Mouse (Mus musculus) midbrain, embryonic 14.5 days (tissue): Measurements from ENCODE around the gene Ubash3b. TPM values are rescaled to one million over a fixed set of nuclear protein-coding genes. Genes with fewer than 3 reads are reported as not detected.

ENCODE experiments used
- ATAC-seq: fragments of 200-750 bp; cut with Nextera tagmentation; 2 replicates; pipeline ENCODE4 v1.8.0; 2017; ENCODE audit warnings: moderate number of reproducible peaks, moderate library complexity; ENCODE audit not compliant: low FRiP score, low TSS enrichment
- DNase-seq: peaks from one replicate; pipeline ENCODE4 v3.0.0-alpha.2; 2015
- H3K27ac ChIP-seq: fragments of 300-500 bp; sonication (generic); replicated peaks from 2 replicates; pipeline ENCODE4 v1.5.1; 2014; ENCODE audit warnings: mild to moderate bottlenecking, low read depth, low read length, moderate library complexity
- H3K27me3 ChIP-seq: fragments of 300-500 bp; sonication (generic); 2 replicates; pipeline ENCODE4 v1.6.1; 2014; ENCODE audit warnings: low read length, control low read depth, mixed read lengths; ENCODE audit not compliant: control insufficient read depth, insufficient read depth
- H3K36me3 ChIP-seq: fragments of 300-500 bp; sonication (generic); 2 replicates; pipeline ENCODE4 v1.6.1; 2014; ENCODE audit warnings: low read length, control low read depth; ENCODE audit not compliant: control insufficient read depth, insufficient read depth
- H3K4me1 ChIP-seq: fragments of 300-500 bp; sonication (generic); 2 replicates; pipeline ENCODE4 v1.6.1; 2014; ENCODE audit warnings: mild to moderate bottlenecking, antibody characterized with exemption, low read length, control low read depth; ENCODE audit not compliant: control insufficient read depth, insufficient read depth
- H3K4me2 ChIP-seq: fragments of 300-500 bp; sonication (generic); 2 replicates; pipeline ENCODE4 v1.6.1; 2014; ENCODE audit warnings: mild to moderate bottlenecking, low read length, moderate library complexity
- H3K4me3 ChIP-seq: fragments of 300-500 bp; sonication (generic); replicated peaks from 2 replicates; pipeline ENCODE4 v1.5.1; 2014; ENCODE audit warnings: low read depth, low read length
- H3K9ac ChIP-seq: fragments of 300-500 bp; sonication (generic); replicated peaks from 2 replicates; pipeline ENCODE4 v1.6.1; 2014; ENCODE audit warnings: mild to moderate bottlenecking, low read length, moderate library complexity
- H3K9me3 ChIP-seq: fragments of 300-500 bp; sonication (generic); 2 replicates; pipeline ENCODE4 v1.6.1; 2016; ENCODE audit warnings: low read length, control low read depth, mixed read lengths; ENCODE audit not compliant: control insufficient read depth
- WGBS: fragments of 180-500 bp; shearing (Covaris S2); extraction: QIAGEN DNeasy Blood & Tissue Kit; methylation state at CpG from one replicate; pipeline ENCODE4 v1.1.7; 2014; 5-methylcytosine and 5-hydroxymethylcytosine counted together
- polyA plus RNA-seq: library from polyadenylated mRNA; unstranded; fragments of >200 nt; fragmentation: Nextera tagmentation; extraction: Ambion mirVana; gene quantifications from 2 replicates; pipeline ENCODE4 v1.2.1, GENCODE M21; 2014

Gene Ubash3b
- polyA plus RNA-seq, 1 experiment from 2014 or later = 18.9 TPM

DNA sequence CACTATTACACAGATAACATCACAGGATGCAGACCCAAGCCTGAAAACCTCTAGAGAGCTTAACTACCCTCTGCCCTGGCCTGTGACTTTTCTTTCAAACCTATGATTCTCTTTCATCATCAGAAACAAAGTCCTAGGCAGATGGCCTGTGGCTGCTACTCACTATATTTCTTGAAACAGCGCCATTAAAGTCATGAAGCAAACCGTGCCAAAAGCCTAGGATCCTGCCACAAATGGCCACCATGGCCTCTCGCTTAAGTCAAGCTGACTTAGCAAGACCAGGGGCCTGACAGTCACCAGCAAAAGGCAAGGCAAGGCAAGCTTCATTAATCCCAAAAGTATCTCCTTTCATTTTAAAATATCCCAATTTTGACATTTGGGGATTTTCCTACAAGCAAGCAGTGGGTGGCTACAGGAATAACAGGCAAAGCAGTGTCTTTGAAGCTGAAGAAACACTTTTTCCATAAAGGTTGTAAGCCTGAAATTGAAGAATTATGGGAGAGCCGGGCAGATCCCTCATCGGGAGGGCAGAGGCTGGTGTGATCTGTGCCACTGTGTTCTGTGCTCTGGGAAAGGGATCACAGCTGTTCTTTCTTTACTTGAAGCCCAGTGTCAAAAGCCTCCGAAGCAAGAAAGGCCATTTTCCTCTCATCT, 39.7 kb downstream of the Ubash3b start:
- H3K9ac ChIP-seq = no peak overlapping the region
- no peak for ATAC-seq
- H3K27me3 ChIP-seq = no peaks in the 10 kb centered on the region
- no peaks in the 10 kb centered on the region for H3K4me1 ChIP-seq
- no peak overlapping the region for H3K4me2 ChIP-seq
- no peak overlapping the region for H3K27ac ChIP-seq
- 86% methylated on average over 6 of the region's 6 CpGs for WGBS
- H3K4me3 ChIP-seq = no peak overlapping the region
- no peaks in the 10 kb centered on the region for H3K9me3 ChIP-seq
- H3K36me3 ChIP-seq = no peaks in the 10 kb centered on the region
- DNase-seq = no peak

GRCm38 (mm10) chr9:41119958-41120357, 41.5 kb downstream of the Ubash3b start:
- 82% methylated on average over 6 of the region's 6 CpGs for WGBS
- no peak overlapping the region for H3K4me2 ChIP-seq
- H3K9ac ChIP-seq = no peak overlapping the region
- H3K27ac ChIP-seq = no peak overlapping the region
- ATAC-seq (no peak), DNase-seq (no peak)
- no peak overlapping the region for H3K4me3 ChIP-seq
- no peaks in the 10 kb centered on the region for H3K9me3 ChIP-seq
- no peaks in the 10 kb centered on the region for H3K27me3 ChIP-seq
- no peaks in the 10 kb centered on the region for H3K4me1 ChIP-seq
- no peaks in the 10 kb centered on the region for H3K36me3 ChIP-seq

- Histone ChIP-seq H3K4me1 (no peaks in the 10 kb centered on the region), H3K27me3 (no peaks in the 10 kb centered on the region), H3K9ac (no peak overlapping the region), H3K4me3 (no peak overlapping the region), H3K4me2 (no peak overlapping the region), H3K27ac (no peak overlapping the region), H3K9me3 (no peaks in the 10 kb centered on the region), H3K36me3 (no peaks in the 10 kb centered on the region)
- DNase-seq = no peak
- no peak for ATAC-seq
- WGBS = 77% methylated on average over 7 of the region's 7 CpGs
These were observed 43.4 kb downstream of the Ubash3b start for GRCm38 (mm10) chr9:41118065-41118464.

DNA sequence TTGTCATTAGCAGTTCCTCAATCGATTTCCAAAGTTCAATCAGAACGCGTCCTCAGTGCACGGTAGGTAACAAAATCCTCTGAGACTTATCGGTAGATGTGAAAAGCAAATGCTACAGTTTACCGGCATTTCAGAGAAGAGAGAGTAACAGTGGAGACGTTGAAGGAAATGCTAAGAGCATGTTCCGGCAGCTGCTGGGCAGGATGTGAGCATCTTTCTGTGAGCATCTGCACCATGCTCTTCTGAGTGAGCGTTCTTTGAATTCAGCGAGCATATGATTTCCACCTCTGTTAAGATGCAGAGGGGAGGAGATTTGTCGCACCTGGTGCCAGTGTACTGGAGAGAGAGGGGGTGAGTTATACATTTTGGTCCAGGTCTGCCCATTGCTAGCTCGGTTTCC, 45.4 kb downstream of the Ubash3b start:
- Histone ChIP-seq H3K36me3 (no peaks in the 10 kb centered on the region), H3K27ac (no peak overlapping the region), H3K9ac (no peak overlapping the region), H3K4me2 (no peak overlapping the region), H3K27me3 (no peaks in the 10 kb centered on the region), H3K4me3 (no peak overlapping the region), H3K4me1 (no peaks in the 10 kb centered on the region), H3K9me3 (no peaks in the 10 kb centered on the region)
- WGBS = 88% methylated on average over 12 of the region's 12 CpGs
- no peak for DNase-seq
- ATAC-seq = no peak

- Histone ChIP-seq H3K4me1 (no peaks in the 10 kb centered on the region), H3K27me3 (no peaks in the 10 kb centered on the region), H3K36me3 (no peaks in the 10 kb centered on the region), H3K27ac (no peak overlapping the region), H3K4me3 (no peak overlapping the region), H3K4me2 (no peak overlapping the region), H3K9ac (no peak overlapping the region), H3K9me3 (no peaks in the 10 kb centered on the region)
- 82% methylated on average over 9 of the region's 9 CpGs for WGBS
- no peak for DNase-seq
- no peak for ATAC-seq
These were observed 47.1 kb downstream of the Ubash3b start for GRCm38 (mm10) chr9:41114367-41114766.

DNA sequence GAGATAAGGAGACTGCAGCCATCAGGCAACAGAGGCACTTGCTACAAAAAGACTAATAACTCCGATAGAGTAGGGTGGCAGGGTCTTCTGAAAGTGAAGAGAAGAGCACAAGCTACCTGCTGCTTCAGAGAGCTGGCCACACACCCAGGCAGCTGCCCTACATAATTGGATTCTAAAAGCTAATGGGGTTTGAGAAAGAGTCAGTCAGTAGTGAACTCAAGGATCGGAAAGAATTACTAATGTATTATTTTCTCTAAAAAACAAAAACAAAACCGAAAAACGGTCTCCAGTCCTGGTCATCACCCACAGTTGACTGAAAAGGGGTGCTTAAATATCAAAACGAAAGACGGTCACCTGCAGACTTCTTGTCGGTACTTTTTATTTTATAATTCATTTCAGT, 51.7 kb downstream of the Ubash3b start:
- ATAC-seq (no peak), DNase-seq (no peak)
- Histone ChIP-seq H3K27ac (no peak overlapping the region), H3K4me2 (no peak overlapping the region), H3K9ac (no peak overlapping the region), H3K4me1 (0 out of 2 replicates have a peak, but pooled peaks cover 5% of the 10 kb centered on the region), H3K9me3 (no peaks in the 10 kb centered on the region), H3K36me3 (no peaks in the 10 kb centered on the region), H3K27me3 (no peaks in the 10 kb centered on the region), H3K4me3 (no peak overlapping the region)
- WGBS = 92% methylated on average over 7 of the region's 7 CpGs

DNA sequence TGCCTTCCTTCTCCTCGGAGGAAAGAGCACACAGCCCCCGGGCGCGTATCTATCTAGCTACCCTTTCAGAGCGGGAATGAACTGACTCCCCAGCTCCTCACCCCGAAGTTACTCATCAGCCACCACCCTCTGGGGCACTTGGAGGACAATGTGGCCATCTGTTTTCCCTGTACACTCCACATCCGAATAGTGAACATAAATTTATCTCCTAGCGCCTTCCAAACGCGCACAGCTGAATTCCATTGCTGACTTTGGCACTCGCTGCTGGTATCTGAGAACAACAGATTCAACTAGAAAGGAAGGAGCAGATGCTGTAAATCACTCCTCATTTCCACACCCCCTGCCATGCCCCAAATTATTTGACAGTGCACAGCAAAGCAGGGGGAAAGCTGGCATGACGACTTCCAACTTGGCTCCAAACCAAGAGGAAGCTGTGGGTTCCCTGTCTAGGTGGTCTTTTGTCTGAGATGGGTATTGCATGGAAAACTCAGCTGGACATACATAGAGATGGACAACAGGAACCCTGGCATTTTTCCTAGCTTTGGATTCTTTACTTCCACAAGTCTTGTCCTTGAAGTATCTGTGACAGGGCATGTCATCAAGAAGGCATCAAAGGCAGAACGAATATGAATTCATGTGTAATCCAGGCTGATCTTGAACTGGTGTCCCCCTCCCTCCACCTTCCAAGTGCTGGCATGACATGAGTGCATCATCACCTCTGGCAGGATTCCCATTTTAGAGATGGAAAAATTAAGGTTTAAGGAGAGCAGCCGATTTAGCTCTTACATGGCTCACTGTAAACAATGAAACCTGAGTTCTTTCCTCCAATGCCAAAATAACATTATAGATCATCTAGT, 52.9 kb downstream of the Ubash3b start:
- Histone ChIP-seq H3K9me3 (no peaks in the 10 kb centered on the region), H3K27ac (no peak overlapping the region), H3K4me1 (0 out of 2 replicates have a peak, but pooled peaks cover 5% of the 10 kb centered on the region), H3K27me3 (no peaks in the 10 kb centered on the region), H3K36me3 (no peaks in the 10 kb centered on the region), H3K4me2 (no peak overlapping the region), H3K9ac (no peak overlapping the region), H3K4me3 (no peak overlapping the region)
- DNase-seq (peak; percentile 50), ATAC-seq (no peak)
- WGBS = 71% methylated on average over 14 of the region's 14 CpGs

GRCm38 (mm10) chr9:41105201-41105643, 56.3 kb downstream of the Ubash3b start:
- H3K4me3 ChIP-seq = no peak overlapping the region
- no peak overlapping the region for H3K4me2 ChIP-seq
- H3K27ac ChIP-seq = no peak overlapping the region
- WGBS = 54% methylated on average over 7 of the region's 7 CpGs
- ATAC-seq (no peak), DNase-seq (no peak)
- H3K27me3 ChIP-seq = no peaks in the 10 kb centered on the region
- H3K9ac ChIP-seq = no peak overlapping the region
- H3K36me3 ChIP-seq = no peaks in the 10 kb centered on the region
- no peaks in the 10 kb centered on the region for H3K9me3 ChIP-seq
- H3K4me1 ChIP-seq = 0 out of 2 replicates have a peak, but pooled peaks cover 5% of the 10 kb centered on the region
